Mouse (Mus musculus): ENCODE results near the gene Thap7. TPM values are rescaled to one million over a fixed set of nuclear protein-coding genes. Genes with fewer than 3 reads are reported as not detected.
"Not testable (repeated sequence)": the region's sequence is repeated elsewhere in the genome, so short reads cannot be mapped to it uniquely, and the experiment has no call there.

Thap7 gene
- polyA plus RNA-seq, 1 experiment from 2014 or later = 60.5 TPM

GRCm38 (mm10) chr16:17561128-17561750, 30.3 kb upstream of the Thap7 start, which contains the start of gene Lrrc74b:
Gene Lrrc74b (minus strand): TSS chr16:17561247.
- Histone ChIP-seq H3K27me3 (ENCODE audit: control insufficient read depth, insufficient read depth, low read length) (no peaks in the 10 kb centered on the region), H3K4me2 (replicated peaks; ENCODE audit: low read depth, low read length) (peak within 1 kb of the TSS; percentile 60), H3K27ac (ENCODE audit: low read length) (peak within 1 kb of the TSS; percentile 73), H3K9ac (replicated peaks; ENCODE audit: low read depth, low read length) (no peak within 1 kb of the TSS; the same call in 1 of the 2 replicates), H3K4me1 (ENCODE audit: control insufficient read depth, insufficient read depth, low read length) (peaks cover 26% of the 10 kb centered on the region), H3K36me3 (ENCODE audit: control insufficient read depth, insufficient read depth, low read length) (no peaks in the 10 kb centered on the region), H3K9me3 (ENCODE audit: control insufficient read depth, low read depth, low read length) (no peaks in the 10 kb centered on the region), H3K4me3 (ENCODE audit: low read depth, low read length) (peak within 1 kb of the TSS; percentile 22)
- ATAC-seq (ENCODE audit: insufficient number of reproducible peaks, insufficient read depth, low FRiP score, low read depth) = peak; percentile 87
- 1% methylated on average over 22 of the region's 22 CpGs for WGBS

GRCm38 (mm10) chr16:17559396-17560027, 28.6 kb upstream of the Thap7 start:
- no peak for ATAC-seq (ENCODE audit: insufficient number of reproducible peaks, insufficient read depth, low FRiP score, low read depth)
- Histone ChIP-seq H3K36me3 (ENCODE audit: control insufficient read depth, insufficient read depth, low read length) (no peaks in the 10 kb centered on the region), H3K4me2 (replicated peaks; ENCODE audit: low read depth, low read length) (no peak overlapping the region; the same call in 1 of the 2 replicates), H3K27ac (ENCODE audit: low read length) (no peak overlapping the region), H3K4me1 (ENCODE audit: control insufficient read depth, insufficient read depth, low read length) (peaks cover 26% of the 10 kb centered on the region), H3K9me3 (ENCODE audit: control insufficient read depth, low read depth, low read length) (no peaks in the 10 kb centered on the region), H3K9ac (replicated peaks; ENCODE audit: low read depth, low read length) (no peak overlapping the region), H3K4me3 (ENCODE audit: low read depth, low read length) (no peak overlapping the region), H3K27me3 (ENCODE audit: control insufficient read depth, insufficient read depth, low read length) (no peaks in the 10 kb centered on the region)
- 76% methylated on average over 9 of the region's 9 CpGs for WGBS

GRCm38 (mm10) chr16:17558811-17559210, 27.9 kb upstream of the Thap7 start:
- Histone ChIP-seq H3K27ac (ENCODE audit: low read length) (no peak overlapping the region), H3K9ac (replicated peaks; ENCODE audit: low read depth, low read length) (no peak overlapping the region), H3K4me3 (ENCODE audit: low read depth, low read length) (no peak overlapping the region), H3K4me2 (replicated peaks; ENCODE audit: low read depth, low read length) (no peak overlapping the region; the same call in 1 of the 2 replicates), H3K9me3 (ENCODE audit: control insufficient read depth, low read depth, low read length) (no peaks in the 10 kb centered on the region), H3K36me3 (ENCODE audit: control insufficient read depth, insufficient read depth, low read length) (no peaks in the 10 kb centered on the region), H3K4me1 (ENCODE audit: control insufficient read depth, insufficient read depth, low read length) (peaks cover 33% of the 10 kb centered on the region), H3K27me3 (ENCODE audit: control insufficient read depth, insufficient read depth, low read length) (no peaks in the 10 kb centered on the region)
- 2% methylated on average over 5 of the region's 5 CpGs for WGBS
- ATAC-seq (ENCODE audit: insufficient number of reproducible peaks, insufficient read depth, low FRiP score, low read depth) = no peak

GRCm38 (mm10) chr16:17557947-17558480, 27.1 kb upstream of the Thap7 start:
- peak overlapping the region; percentile 2; the same call in 1 of the 2 replicates for H3K4me2 ChIP-seq (replicated peaks; ENCODE audit: low read depth, low read length)
- no peak for ATAC-seq (ENCODE audit: insufficient number of reproducible peaks, insufficient read depth, low FRiP score, low read depth)
- H3K36me3 ChIP-seq (ENCODE audit: control insufficient read depth, insufficient read depth, low read length) = no peaks in the 10 kb centered on the region
- H3K27me3 ChIP-seq (ENCODE audit: control insufficient read depth, insufficient read depth, low read length) = no peaks in the 10 kb centered on the region
- under 1% methylated on average over 5 of the region's 5 CpGs for WGBS
- peaks cover 36% of the 10 kb centered on the region for H3K4me1 ChIP-seq (ENCODE audit: control insufficient read depth, insufficient read depth, low read length)
- H3K9me3 ChIP-seq (ENCODE audit: control insufficient read depth, low read depth, low read length) = no peaks in the 10 kb centered on the region
- H3K9ac ChIP-seq (replicated peaks; ENCODE audit: low read depth, low read length) = no peak overlapping the region
- H3K4me3 ChIP-seq (ENCODE audit: low read depth, low read length) = no peak overlapping the region
- no peak overlapping the region for H3K27ac ChIP-seq (ENCODE audit: low read length)

- 58% methylated on average over 4 of the region's 4 CpGs for WGBS
Observed at GRCm38 (mm10) chr16:17556907-17557306, 26.0 kb upstream of the Thap7 start.

GRCm38 (mm10) chr16:17556180-17556579, 25.2 kb upstream of the Thap7 start:
- WGBS = 74% methylated on average over 4 of the region's 4 CpGs
- Histone ChIP-seq H3K27me3 (ENCODE audit: control insufficient read depth, insufficient read depth, low read length) (no peaks in the 10 kb centered on the region), H3K4me1 (ENCODE audit: control insufficient read depth, insufficient read depth, low read length) (peaks cover 24% of the 10 kb centered on the region), H3K4me3 (ENCODE audit: low read depth, low read length) (no peak overlapping the region), H3K27ac (ENCODE audit: low read length) (no peak overlapping the region), H3K36me3 (ENCODE audit: control insufficient read depth, insufficient read depth, low read length) (no peaks in the 10 kb centered on the region), H3K4me2 (replicated peaks; ENCODE audit: low read depth, low read length) (no peak overlapping the region), H3K9ac (replicated peaks; ENCODE audit: low read depth, low read length) (no peak overlapping the region), H3K9me3 (ENCODE audit: control insufficient read depth, low read depth, low read length) (no peaks in the 10 kb centered on the region)
- ATAC-seq (ENCODE audit: insufficient number of reproducible peaks, insufficient read depth, low FRiP score, low read depth) = no peak

More at GRCm38 (mm10) chr16:17556907-17557306, 26.0 kb upstream of the Thap7 start:
- Histone ChIP-seq H3K27me3 (ENCODE audit: control insufficient read depth, insufficient read depth, low read length) (no peaks in the 10 kb centered on the region), H3K9me3 (ENCODE audit: control insufficient read depth, low read depth, low read length) (no peaks in the 10 kb centered on the region), H3K9ac (replicated peaks; ENCODE audit: low read depth, low read length) (no peak overlapping the region), H3K4me2 (replicated peaks; ENCODE audit: low read depth, low read length) (no peak overlapping the region), H3K36me3 (ENCODE audit: control insufficient read depth, insufficient read depth, low read length) (no peaks in the 10 kb centered on the region), H3K4me1 (ENCODE audit: control insufficient read depth, insufficient read depth, low read length) (peaks cover 31% of the 10 kb centered on the region), H3K27ac (ENCODE audit: low read length) (no peak overlapping the region), H3K4me3 (ENCODE audit: low read depth, low read length) (no peak overlapping the region)
- ATAC-seq (ENCODE audit: insufficient number of reproducible peaks, insufficient read depth, low FRiP score, low read depth) = no peak

- H3K4me2 ChIP-seq (replicated peaks; ENCODE audit: low read depth, low read length) = peak overlapping the region; percentile 32; the same call in 1 of the 2 replicates
- not testable (repeated sequence) for H3K9me3 ChIP-seq (ENCODE audit: control insufficient read depth, low read depth, low read length); H3K27me3 ChIP-seq (ENCODE audit: control insufficient read depth, insufficient read depth, low read length); H3K9ac ChIP-seq (replicated peaks; ENCODE audit: low read depth, low read length); ATAC-seq (ENCODE audit: insufficient number of reproducible peaks, insufficient read depth, low FRiP score, low read depth); H3K36me3 ChIP-seq (ENCODE audit: control insufficient read depth, insufficient read depth, low read length); H3K4me3 ChIP-seq (ENCODE audit: low read depth, low read length)
- WGBS = 15% methylated on average over 4 of the region's 4 CpGs
- peaks cover 15% of the 10 kb centered on the region for H3K4me1 ChIP-seq (ENCODE audit: control insufficient read depth, insufficient read depth, low read length)
- H3K27ac ChIP-seq (ENCODE audit: low read length) = peak overlapping the region; percentile 66
Observed at GRCm38 (mm10) chr16:17554702-17555101, 23.8 kb upstream of the Thap7 start.

- H3K27me3 ChIP-seq (ENCODE audit: control insufficient read depth, insufficient read depth, low read length) = no peaks in the 10 kb centered on the region
- H3K4me2 ChIP-seq (replicated peaks; ENCODE audit: low read depth, low read length) = peak overlapping the region; percentile 32
- peak; percentile 91 for ATAC-seq (ENCODE audit: insufficient number of reproducible peaks, insufficient read depth, low FRiP score, low read depth)
- H3K4me3 ChIP-seq (ENCODE audit: low read depth, low read length) = no peak overlapping the region; the same call in 1 of the 2 replicates
- H3K9ac ChIP-seq (replicated peaks; ENCODE audit: low read depth, low read length) = no peak overlapping the region
- no peaks in the 10 kb centered on the region for H3K36me3 ChIP-seq (ENCODE audit: control insufficient read depth, insufficient read depth, low read length)
- peak overlapping the region; percentile 66 for H3K27ac ChIP-seq (ENCODE audit: low read length)
- 9% methylated on average over 18 of the region's 18 CpGs for WGBS
- H3K4me1 ChIP-seq (ENCODE audit: control insufficient read depth, insufficient read depth, low read length) = peaks cover 15% of the 10 kb centered on the region
- no peaks in the 10 kb centered on the region for H3K9me3 ChIP-seq (ENCODE audit: control insufficient read depth, low read depth, low read length)
Observed at GRCm38 (mm10) chr16:17553910-17554685, 23.2 kb upstream of the Thap7 start.

All from stomach, embryonic 14.5 days (tissue).